Mouse (Mus musculus) thymus, adult 2 months (tissue): ENCODE measurements around the gene Minos1.

Experiments used
- CTCF ChIP-seq: fragments of 200-500 bp; IDR thresholded peaks from 2 replicates; pipeline ENCODE4 v1.5.1; 2012; ENCODE audit warnings: mild to moderate bottlenecking, control low read depth, low read length, moderate library complexity, borderline replicate concordance; ENCODE audit not compliant: control insufficient read depth, poor library complexity, insufficient read depth; ENCODE audit errors: extremely low read depth
- POLR2A ChIP-seq: fragments of 200-500 bp; IDR thresholded peaks from 2 replicates; pipeline ENCODE4 v1.6.1; 2012; ENCODE audit warnings: mild to moderate bottlenecking, low read length, control low read depth, moderate library complexity; ENCODE audit not compliant: control insufficient read depth, poor library complexity, insufficient read depth; ENCODE audit errors: extremely low read depth

DNA sequence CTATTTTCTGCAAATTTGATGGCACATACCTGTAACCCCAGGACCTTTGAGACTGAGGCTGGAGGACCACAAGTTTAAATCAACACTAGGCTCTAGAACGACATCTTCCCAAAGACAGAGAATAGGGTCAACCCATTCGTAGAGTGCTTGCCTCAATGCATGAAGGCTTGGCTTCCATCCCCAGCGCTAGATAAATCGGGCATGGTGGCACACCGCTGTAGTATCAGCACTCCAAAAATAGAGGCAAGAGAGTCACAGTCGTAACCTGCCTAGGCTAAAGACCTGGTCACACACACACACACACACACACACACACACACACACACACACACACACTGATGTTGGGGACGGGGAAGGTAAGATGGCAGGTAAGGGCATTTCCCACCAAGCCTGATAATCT is 50.7 kb downstream of the Minos1 start:
- no peak for TF ChIP-seq CTCF
- TF ChIP-seq POLR2A, result no peak
